Mouse (Mus musculus): ENCODE data around the gene 4933428G20Rik. TPM values are rescaled to one million over a fixed set of nuclear protein-coding genes. Genes with fewer than 3 reads are reported as not detected.
A peak's percentile ranks its signal among the peaks of the same experiment; 100 is the strongest.

4933428G20Rik gene
- polyA plus RNA-seq, 1 experiment from 2014 or later: 0.12 TPM

DNA sequence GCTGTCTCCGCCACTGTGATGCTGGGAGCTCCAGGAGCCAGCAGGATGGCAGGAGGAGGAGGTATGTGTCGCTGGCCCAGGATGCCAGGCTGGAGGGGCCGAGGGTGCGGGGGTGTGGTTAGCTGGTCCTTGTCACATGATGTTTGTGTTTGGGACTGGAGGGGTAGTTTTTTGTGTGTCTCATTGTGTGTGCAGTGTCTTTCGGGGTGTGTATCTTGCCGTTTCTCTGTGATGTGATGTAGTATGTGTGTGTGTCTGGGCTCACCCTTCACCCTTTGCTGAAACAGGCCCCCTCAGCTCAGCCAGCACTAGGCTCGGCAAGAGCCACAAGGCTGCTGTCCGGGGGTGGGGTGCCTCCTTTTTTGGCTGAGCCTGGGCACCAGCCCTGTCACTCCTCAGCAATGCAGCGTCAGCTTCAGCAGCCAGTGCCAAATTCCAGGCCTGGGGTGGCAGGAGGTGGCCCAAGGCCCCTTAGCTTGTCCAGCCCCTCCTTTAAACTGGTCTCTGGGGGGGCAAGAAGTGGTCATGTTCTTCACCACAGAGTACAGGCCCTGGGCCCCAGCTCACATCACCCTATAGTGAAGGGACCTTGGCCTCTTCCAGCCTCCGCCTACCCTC is 49.7 kb downstream of the 4933428G20Rik start:
- Histone ChIP-seq H3K27me3 (replicated peaks; ENCODE audit: control insufficient read depth, insufficient read depth, low read length) (no peaks in the 10 kb centered on the region), H3K4me2 (ENCODE audit: low read length) (peak overlapping the region; percentile 64), H3K9ac (ENCODE audit: low read length) (peak overlapping the region; percentile 34), H3K36me3 (ENCODE audit: control insufficient read depth, insufficient read depth, low read length) (peaks cover 67% of the 10 kb centered on the region), H3K4me3 (ENCODE audit: low read depth, low read length) (peak overlapping the region; percentile 35), H3K27ac (ENCODE audit: low read depth) (peak overlapping the region; percentile 64; the same call in 1 of the 2 replicates), H3K4me1 (replicated peaks; ENCODE audit: control insufficient read depth, insufficient read depth, low read length) (peaks cover 14% of the 10 kb centered on the region), H3K9me3 (ENCODE audit: control insufficient read depth, low read length) (no peaks in the 10 kb centered on the region)
- no peak for DNase-seq (ENCODE audit: low spot score)
- 27% methylated on average over 10 of the region's 10 CpGs for WGBS
- ATAC-seq (replicated peaks; ENCODE audit: low FRiP score, low TSS enrichment, low read depth): peak; percentile 29

DNA sequence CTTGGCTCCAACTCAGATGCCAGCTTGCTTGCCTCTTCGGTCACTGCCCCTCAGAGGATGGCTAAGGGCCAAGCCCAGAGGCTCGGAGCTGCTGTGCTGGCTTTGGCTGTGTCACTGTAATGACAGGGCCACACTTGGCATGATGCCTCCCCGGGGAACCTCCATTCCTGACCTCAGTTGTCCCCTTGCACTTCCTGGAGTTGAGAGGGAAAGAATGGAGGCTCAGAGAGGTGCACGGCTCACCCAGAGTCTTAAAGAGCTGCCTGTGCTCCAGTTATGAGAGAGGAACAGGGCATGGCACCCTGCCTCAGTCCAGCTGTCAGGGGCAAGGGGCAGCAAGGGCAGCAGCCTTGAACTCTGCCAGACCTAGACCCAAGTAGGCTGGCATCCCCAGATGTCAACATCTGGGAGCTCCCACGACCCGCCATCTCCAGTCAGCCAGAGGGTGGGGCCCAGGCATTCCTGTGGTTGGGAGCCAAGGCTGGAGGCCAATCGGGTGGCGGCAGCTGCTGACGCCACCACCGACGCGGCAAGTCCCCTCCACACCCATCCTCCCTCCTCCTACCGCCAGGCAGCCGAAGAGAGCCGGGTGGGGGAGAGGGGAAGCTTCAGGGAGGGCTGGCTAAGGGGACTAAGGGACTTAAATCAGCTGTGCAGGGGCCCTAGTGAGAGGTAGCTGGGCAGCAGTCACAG is 50.4 kb downstream of the 4933428G20Rik start:
- Histone ChIP-seq H3K36me3 (ENCODE audit: control insufficient read depth, insufficient read depth, low read length) (peaks cover 66% of the 10 kb centered on the region), H3K4me3 (ENCODE audit: low read depth, low read length) (peak overlapping the region; percentile 35), H3K27ac (ENCODE audit: low read depth) (peak overlapping the region; percentile 80), H3K27me3 (replicated peaks; ENCODE audit: control insufficient read depth, insufficient read depth, low read length) (no peaks in the 10 kb centered on the region), H3K4me1 (replicated peaks; ENCODE audit: control insufficient read depth, insufficient read depth, low read length) (peaks cover 14% of the 10 kb centered on the region), H3K9me3 (ENCODE audit: control insufficient read depth, low read length) (no peaks in the 10 kb centered on the region), H3K4me2 (ENCODE audit: low read length) (peak overlapping the region; percentile 64), H3K9ac (ENCODE audit: low read length) (peak overlapping the region; percentile 34)
- DNase-seq (ENCODE audit: low spot score) (peak; percentile 82), ATAC-seq (replicated peaks; ENCODE audit: low FRiP score, low TSS enrichment, low read depth) (peak; percentile 80)
- 12% methylated on average over 15 of the region's 15 CpGs for WGBS

DNA sequence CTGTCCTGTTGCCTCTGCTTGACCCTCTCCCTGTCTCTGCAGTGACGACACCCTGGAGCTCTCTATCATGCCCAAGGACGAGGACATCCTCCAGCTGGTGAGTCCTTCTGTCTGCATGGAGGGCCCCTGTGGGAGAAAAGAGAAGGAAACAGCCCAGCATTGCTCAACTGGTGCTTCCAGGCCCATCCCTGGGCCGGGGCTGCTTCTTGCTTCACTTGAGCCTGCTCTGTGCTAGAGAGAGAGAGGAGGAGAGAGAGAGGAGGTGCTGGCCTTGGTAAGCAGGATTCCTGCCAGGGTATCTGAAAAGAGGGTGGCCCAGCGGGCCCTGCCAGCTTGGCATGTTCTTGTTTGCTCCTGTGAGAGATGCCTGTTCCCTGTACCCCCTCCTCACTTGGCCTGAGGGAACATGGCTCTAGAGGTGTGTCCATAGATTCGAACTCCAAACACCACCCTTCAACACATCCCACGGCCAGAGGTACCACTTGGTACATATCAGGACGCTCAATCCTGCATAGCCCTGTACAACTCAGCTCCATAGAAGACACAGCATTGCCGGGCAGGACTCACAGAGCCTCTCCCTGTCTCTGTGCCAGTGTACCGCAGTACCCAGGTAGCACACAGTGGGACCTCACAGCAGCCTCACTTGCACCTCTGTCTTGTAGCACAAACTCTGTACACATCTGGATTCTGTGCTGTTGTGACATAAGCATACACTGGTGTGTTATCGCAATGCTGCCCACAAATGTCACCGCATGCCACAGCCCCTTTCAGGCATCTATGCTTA is 51.3 kb downstream of the 4933428G20Rik start:
- WGBS: 84% methylated on average over 11 of the region's 11 CpGs
- Histone ChIP-seq H3K27ac (ENCODE audit: low read depth) (peak overlapping the region; percentile 80; the same call in 1 of the 2 replicates), H3K9ac (ENCODE audit: low read length) (no peak overlapping the region), H3K9me3 (ENCODE audit: control insufficient read depth, low read length) (no peaks in the 10 kb centered on the region), H3K4me3 (ENCODE audit: low read depth, low read length) (no peak overlapping the region), H3K4me2 (ENCODE audit: low read length) (no peak overlapping the region), H3K36me3 (ENCODE audit: control insufficient read depth, insufficient read depth, low read length) (peaks cover 68% of the 10 kb centered on the region), H3K4me1 (replicated peaks; ENCODE audit: control insufficient read depth, insufficient read depth, low read length) (peaks cover 14% of the 10 kb centered on the region), H3K27me3 (replicated peaks; ENCODE audit: control insufficient read depth, insufficient read depth, low read length) (no peaks in the 10 kb centered on the region)
- no peak for ATAC-seq (replicated peaks; ENCODE audit: low FRiP score, low TSS enrichment, low read depth)
- no peak for DNase-seq (ENCODE audit: low spot score)

DNA sequence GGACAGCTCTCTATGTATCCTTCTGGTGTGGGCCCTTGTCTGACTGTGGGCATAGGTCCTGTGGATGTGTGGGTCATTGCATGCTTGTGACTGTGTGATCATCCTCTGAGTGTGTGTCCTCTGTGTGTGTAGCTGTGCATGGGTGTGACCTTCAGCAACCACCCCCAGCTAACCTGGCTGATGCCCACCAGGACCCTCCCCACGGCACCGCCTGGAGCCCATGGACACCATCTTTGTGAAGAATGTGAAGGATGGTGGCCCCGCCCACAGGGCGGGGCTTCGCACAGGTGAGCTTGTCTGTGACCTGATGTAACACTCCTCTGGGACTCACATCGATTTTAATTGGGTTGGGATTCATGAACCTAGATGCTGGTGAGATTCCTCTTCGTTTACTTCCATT is 52.2 kb downstream of the 4933428G20Rik start:
- Histone ChIP-seq H3K9me3 (ENCODE audit: control insufficient read depth, low read length) (no peaks in the 10 kb centered on the region), H3K36me3 (ENCODE audit: control insufficient read depth, insufficient read depth, low read length) (peaks cover 65% of the 10 kb centered on the region), H3K9ac (ENCODE audit: low read length) (no peak overlapping the region), H3K27ac (ENCODE audit: low read depth) (no peak overlapping the region), H3K4me2 (ENCODE audit: low read length) (no peak overlapping the region), H3K27me3 (replicated peaks; ENCODE audit: control insufficient read depth, insufficient read depth, low read length) (no peaks in the 10 kb centered on the region), H3K4me3 (ENCODE audit: low read depth, low read length) (no peak overlapping the region), H3K4me1 (replicated peaks; ENCODE audit: control insufficient read depth, insufficient read depth, low read length) (peaks cover 15% of the 10 kb centered on the region)
- ATAC-seq (replicated peaks; ENCODE audit: low FRiP score, low TSS enrichment, low read depth) (no peak), DNase-seq (ENCODE audit: low spot score) (no peak)
- WGBS: 76% methylated on average over 7 of the region's 7 CpGs

DNA sequence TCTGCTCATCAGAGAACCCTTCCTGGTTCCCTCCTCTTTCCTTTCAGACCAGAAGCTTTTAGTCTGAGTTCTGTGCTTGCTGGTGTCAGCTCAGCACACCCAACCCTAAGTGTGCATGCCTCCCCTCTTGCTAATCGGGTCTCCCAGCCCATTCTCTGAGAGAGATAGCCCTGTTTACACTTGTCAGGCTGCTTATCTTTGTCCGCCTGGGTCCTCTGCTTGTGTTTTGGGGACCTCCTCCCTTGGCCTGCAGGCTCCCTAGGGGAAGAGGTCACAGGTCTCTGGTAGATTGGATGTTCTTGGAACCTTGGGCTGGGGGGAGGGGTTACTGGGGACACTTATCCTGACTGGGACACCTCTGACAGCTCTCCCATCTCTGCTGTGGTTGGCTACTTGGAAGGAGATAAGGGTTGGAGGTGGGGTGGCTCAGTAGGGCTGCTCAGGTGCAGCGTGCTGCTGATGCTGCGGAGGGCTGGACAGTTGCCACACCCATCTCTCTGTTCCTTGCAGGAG is 54.1 kb downstream of the 4933428G20Rik start:
- H3K9me3 ChIP-seq (ENCODE audit: control insufficient read depth, low read length): no peaks in the 10 kb centered on the region
- 42% methylated on average over 4 of the region's 4 CpGs for WGBS
- no peak overlapping the region for H3K27ac ChIP-seq (ENCODE audit: low read depth)
- peaks cover 45% of the 10 kb centered on the region for H3K36me3 ChIP-seq (ENCODE audit: control insufficient read depth, insufficient read depth, low read length)
- ATAC-seq (replicated peaks; ENCODE audit: low FRiP score, low TSS enrichment, low read depth) (no peak), DNase-seq (ENCODE audit: low spot score) (no peak)
- H3K4me3 ChIP-seq (ENCODE audit: low read depth, low read length): no peak overlapping the region
- H3K4me2 ChIP-seq (ENCODE audit: low read length): no peak overlapping the region
- H3K9ac ChIP-seq (ENCODE audit: low read length): no peak overlapping the region
- H3K4me1 ChIP-seq (replicated peaks; ENCODE audit: control insufficient read depth, insufficient read depth, low read length): peaks cover 34% of the 10 kb centered on the region
- no peaks in the 10 kb centered on the region for H3K27me3 ChIP-seq (replicated peaks; ENCODE audit: control insufficient read depth, insufficient read depth, low read length)

DNA sequence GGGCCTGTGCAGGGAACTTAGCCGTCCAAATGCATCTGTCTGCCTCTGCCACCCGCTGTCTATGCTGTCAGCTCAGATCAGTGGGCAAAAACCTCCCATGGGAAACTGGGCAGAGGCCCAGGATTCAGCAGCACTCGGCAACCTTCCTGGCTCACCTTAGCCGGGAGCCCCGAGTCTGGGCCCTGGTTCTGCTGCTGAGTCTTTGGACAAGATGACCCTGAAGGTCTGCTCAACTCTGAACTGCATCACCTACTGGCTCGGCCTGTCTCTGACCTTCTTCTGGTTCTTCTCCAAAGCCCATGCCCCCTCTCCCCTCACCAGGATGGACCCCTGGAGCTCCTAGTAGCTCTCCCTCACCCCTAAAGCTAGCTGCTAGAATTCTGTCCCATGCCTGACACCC is 54.5 kb downstream of the 4933428G20Rik start:
- H3K9me3 ChIP-seq (ENCODE audit: control insufficient read depth, low read length): no peaks in the 10 kb centered on the region
- no peak overlapping the region for H3K27ac ChIP-seq (ENCODE audit: low read depth)
- H3K4me3 ChIP-seq (ENCODE audit: low read depth, low read length): no peak overlapping the region
- no peak overlapping the region for H3K4me2 ChIP-seq (ENCODE audit: low read length)
- no peak overlapping the region for H3K9ac ChIP-seq (ENCODE audit: low read length)
- no peak for DNase-seq (ENCODE audit: low spot score)
- ATAC-seq (replicated peaks; ENCODE audit: low FRiP score, low TSS enrichment, low read depth): no peak
- H3K27me3 ChIP-seq (replicated peaks; ENCODE audit: control insufficient read depth, insufficient read depth, low read length): no peaks in the 10 kb centered on the region
- 70% methylated on average over 6 of the region's 6 CpGs for WGBS
- peaks cover 34% of the 10 kb centered on the region for H3K4me1 ChIP-seq (replicated peaks; ENCODE audit: control insufficient read depth, insufficient read depth, low read length)
- H3K36me3 ChIP-seq (ENCODE audit: control insufficient read depth, insufficient read depth, low read length): peaks cover 45% of the 10 kb centered on the region

DNA sequence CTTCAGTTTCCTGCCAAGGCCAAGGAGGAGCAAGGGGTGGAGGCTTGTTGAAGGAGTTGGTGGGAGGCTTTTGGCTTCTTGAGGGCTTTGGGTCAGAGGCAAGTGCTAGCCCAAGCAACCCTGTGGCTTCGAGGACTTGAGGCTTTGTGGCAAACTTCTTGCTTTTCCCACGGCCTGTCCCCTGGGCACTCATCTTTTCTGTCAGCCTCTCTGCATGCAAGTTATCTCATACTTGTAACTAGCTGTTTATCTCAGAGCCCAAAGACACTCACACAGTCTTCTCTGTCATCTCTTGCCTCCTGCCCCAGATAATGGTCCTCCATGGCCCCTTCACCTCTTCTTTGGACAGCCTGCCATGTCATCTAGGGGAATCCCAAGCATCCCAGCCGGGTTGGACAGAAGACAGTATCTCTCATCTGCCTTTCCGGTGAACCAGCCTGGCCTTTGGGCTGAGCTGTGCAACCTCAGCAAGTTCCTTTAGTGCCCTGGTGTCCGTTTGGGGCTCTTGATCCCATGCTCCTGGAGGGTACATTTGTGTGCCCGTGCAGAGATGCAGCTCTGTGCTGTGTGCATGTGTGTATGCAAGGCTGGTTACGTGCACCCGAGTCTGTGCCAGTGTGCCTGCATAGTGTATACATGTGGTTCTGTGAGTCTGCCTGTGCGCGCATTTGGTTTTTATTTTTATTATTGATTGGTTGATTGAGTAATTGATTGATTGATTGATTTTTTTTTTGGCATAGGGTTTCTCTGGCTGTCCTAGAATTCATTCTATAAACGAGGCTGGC is 57.1 kb downstream of the 4933428G20Rik start:
- Histone ChIP-seq H3K9ac (ENCODE audit: low read length) (no peak overlapping the region), H3K27ac (ENCODE audit: low read depth) (no peak overlapping the region), H3K4me3 (ENCODE audit: low read depth, low read length) (no peak overlapping the region), H3K4me1 (replicated peaks; ENCODE audit: control insufficient read depth, insufficient read depth, low read length) (peaks cover 42% of the 10 kb centered on the region), H3K27me3 (replicated peaks; ENCODE audit: control insufficient read depth, insufficient read depth, low read length) (no peaks in the 10 kb centered on the region), H3K9me3 (ENCODE audit: control insufficient read depth, low read length) (no peaks in the 10 kb centered on the region), H3K36me3 (ENCODE audit: control insufficient read depth, insufficient read depth, low read length) (peaks cover 34% of the 10 kb centered on the region), H3K4me2 (ENCODE audit: low read length) (peak overlapping the region; percentile 61)
- WGBS: 86% methylated on average over 11 of the region's 11 CpGs
- DNase-seq (ENCODE audit: low spot score) (no peak), ATAC-seq (replicated peaks; ENCODE audit: low FRiP score, low TSS enrichment, low read depth) (no peak)

DNA sequence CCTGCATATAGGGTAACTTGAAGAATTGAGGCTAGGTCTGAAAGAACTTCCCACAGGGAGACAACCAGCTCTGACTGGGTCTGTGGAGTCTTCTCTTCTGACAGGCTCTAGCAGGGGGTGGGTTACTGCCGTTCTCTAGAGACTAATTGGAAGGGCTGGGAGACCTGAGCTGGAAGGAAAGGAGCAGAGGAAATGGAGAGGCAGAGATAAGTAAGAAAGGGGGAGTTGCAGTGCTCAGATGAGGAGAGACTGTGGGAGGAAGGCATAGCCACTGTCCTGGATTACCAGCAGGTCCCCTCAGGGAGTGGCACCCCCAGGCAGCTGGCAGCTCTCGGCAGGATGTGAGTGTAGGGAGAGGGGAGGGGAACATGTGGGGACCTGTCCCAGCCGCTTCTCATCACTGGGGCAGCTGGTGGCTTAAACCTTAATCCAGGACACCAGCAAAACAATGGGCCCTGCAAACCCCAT is 58.4 kb downstream of the 4933428G20Rik start:
- H3K27ac ChIP-seq (ENCODE audit: low read depth): peak overlapping the region; percentile 77
- DNase-seq (ENCODE audit: low spot score) (no peak), ATAC-seq (replicated peaks; ENCODE audit: low FRiP score, low TSS enrichment, low read depth) (no peak)
- peaks cover 50% of the 10 kb centered on the region for H3K4me1 ChIP-seq (replicated peaks; ENCODE audit: control insufficient read depth, insufficient read depth, low read length)
- 0 out of 2 replicates have a peak overlapping the region, but pooled peaks have one; percentile 57 for H3K9ac ChIP-seq (ENCODE audit: low read length)
- 19% methylated on average over 3 of the region's 3 CpGs for WGBS
- peaks cover 28% of the 10 kb centered on the region for H3K36me3 ChIP-seq (ENCODE audit: control insufficient read depth, insufficient read depth, low read length)
- H3K4me2 ChIP-seq (ENCODE audit: low read length): peak overlapping the region; percentile 61
- no peaks in the 10 kb centered on the region for H3K9me3 ChIP-seq (ENCODE audit: control insufficient read depth, low read length)
- no peaks in the 10 kb centered on the region for H3K27me3 ChIP-seq (replicated peaks; ENCODE audit: control insufficient read depth, insufficient read depth, low read length)
- peak overlapping the region; percentile 58 for H3K4me3 ChIP-seq (ENCODE audit: low read depth, low read length)

Measured in intestine, embryonic 14.5 days (tissue).